Mouse (Mus musculus) embryo, embryonic 11 days (tissue): ENCODE data around the gene Zdhhc16.

Experiments
- DNase-seq: peaks from one replicate; pipeline ENCODE4 v3.0.0-alpha.2; 2015

Gene Zdhhc16

GRCm38 (mm10) chr19:41991926-41992477 lies 58.7 kb downstream of the Zdhhc16 start:
- DNase-seq, result no peak

GRCm38 (mm10) chr19:41992971-41993370 lies 59.7 kb downstream of the Zdhhc16 start:
- DNase-seq, result no peak

- no peak for DNase-seq
Measured at GRCm38 (mm10) chr19:41993484-41993883, 60.2 kb downstream of the Zdhhc16 start.
